In genomic region chr11:24502722-24503424, GRCm38 (mm10) we compare ENCODE assay signal across 28 mouse cellular contexts.
DNase-seq lines count a peak whose midpoint lies in the region; ATAC-seq lines count a peak whose summit lies in the region.
"Had no signal": no experiment of that assay in that cellular context is flagged by ENCODE, and none has a peak within 500 bp of the region (broad histone marks: within the 10 kb centered on the region; RNA-seq: fewer than 3 reads in every experiment).

No protein-coding gene starts in this region.

- no peak overlapping the region for H3K4me3 ChIP-seq in kidney, embryonic 14.5 days (ENCODE audit: low read length)
- H3K4me3 ChIP-seq in midbrain, embryonic 15.5 days: no peak overlapping the region
- no peak overlapping the region for H3K4me3 ChIP-seq in midbrain, embryonic 10.5 days
- H3K4me3 ChIP-seq: forebrain, embryonic 13.5 days; layer of hippocampus, adult 2 months; left cerebral cortex, adult 2 months; limb, embryonic 15.5 days; liver, embryonic 13.5 days; stomach, embryonic 15.5 days had no signal

- H3K27ac ChIP-seq in kidney, embryonic 14.5 days (ENCODE audit: low read depth, low read length): no peak overlapping the region
- no peak overlapping the region for H3K27ac ChIP-seq in midbrain, embryonic 15.5 days
- H3K27ac ChIP-seq in midbrain, embryonic 10.5 days (replicated peaks): no peak overlapping the region
- H3K27ac ChIP-seq: forebrain, embryonic 13.5 days; layer of hippocampus, adult 2 months; left cerebral cortex, adult 2 months; limb, embryonic 15.5 days; liver, embryonic 13.5 days; stomach, embryonic 15.5 days had no signal

- ATAC-seq in kidney, embryonic 14.5 days (ENCODE audit: low FRiP score, low TSS enrichment): peak; percentile 64; the same call in 1 of the 2 replicates
- ATAC-seq in midbrain, embryonic 15.5 days (replicated peaks): 0 out of 2 replicates have a peak, but pooled peaks have one; percentile 37
- ATAC-seq: forebrain, embryonic 13.5 days; lung, postnatal 0 days had no signal

- no peaks in the 10 kb centered on the region for H3K9me3 ChIP-seq in kidney, embryonic 14.5 days (ENCODE audit: control insufficient read depth, low read length)
- no peaks in the 10 kb centered on the region for H3K9me3 ChIP-seq in midbrain, embryonic 15.5 days
- H3K9me3 ChIP-seq in midbrain, embryonic 10.5 days (replicated peaks): no peaks in the 10 kb centered on the region
- H3K9me3 ChIP-seq: forebrain, embryonic 13.5 days; G1E; limb, embryonic 15.5 days; liver, embryonic 13.5 days; megakaryocyte, embryonic 14.5 days; stomach, embryonic 15.5 days had no signal

- no peak overlapping the region for H3K4me2 ChIP-seq in kidney, embryonic 14.5 days (replicated peaks; ENCODE audit: low read depth, low read length)
- H3K4me2 ChIP-seq in midbrain, embryonic 15.5 days: no peak overlapping the region
- H3K4me2 ChIP-seq: forebrain, embryonic 13.5 days; limb, embryonic 15.5 days; liver, embryonic 13.5 days; stomach, embryonic 15.5 days had no signal

- no peak overlapping the region for H3K9ac ChIP-seq in kidney, embryonic 14.5 days (ENCODE audit: low read depth, low read length)
- H3K9ac ChIP-seq in midbrain, embryonic 15.5 days: no peak overlapping the region
- H3K9ac ChIP-seq: forebrain, embryonic 13.5 days; limb, embryonic 15.5 days; liver, embryonic 13.5 days; stomach, embryonic 15.5 days had no signal

- WGBS in kidney, embryonic 14.5 days: 19% methylated on average over 11 of the region's 11 CpGs
- WGBS in midbrain, embryonic 15.5 days: 26% methylated on average over 11 of the region's 11 CpGs
- 39% methylated on average over 11 of the region's 11 CpGs for WGBS in midbrain, embryonic 10.5 days

- no peaks in the 10 kb centered on the region for H3K27me3 ChIP-seq in kidney, embryonic 14.5 days (ENCODE audit: control insufficient read depth, insufficient read depth, low read length)
- H3K27me3 ChIP-seq in midbrain, embryonic 15.5 days (replicated peaks): no peaks in the 10 kb centered on the region
- H3K27me3 ChIP-seq in midbrain, embryonic 10.5 days (ENCODE audit: low read depth, poor library complexity, severe bottlenecking): no peaks in the 10 kb centered on the region
- H3K27me3 ChIP-seq: forebrain, embryonic 13.5 days; limb, embryonic 15.5 days; liver, embryonic 13.5 days; megakaryocyte, embryonic 14.5 days; stomach, embryonic 15.5 days had no signal

- no peaks in the 10 kb centered on the region for H3K36me3 ChIP-seq in kidney, embryonic 14.5 days (ENCODE audit: control insufficient read depth, insufficient read depth, low read length)
- H3K36me3 ChIP-seq in midbrain, embryonic 15.5 days (replicated peaks): no peaks in the 10 kb centered on the region
- no peaks in the 10 kb centered on the region for H3K36me3 ChIP-seq in midbrain, embryonic 10.5 days
- H3K36me3 ChIP-seq: G1E; limb, embryonic 15.5 days; liver, embryonic 13.5 days; stomach, embryonic 15.5 days had no signal

- H3K4me1 ChIP-seq in kidney, embryonic 14.5 days (ENCODE audit: control insufficient read depth, insufficient read depth, low read length): no peaks in the 10 kb centered on the region
- H3K4me1 ChIP-seq in midbrain, embryonic 15.5 days: no peaks in the 10 kb centered on the region
- peaks cover 6% of the 10 kb centered on the region for H3K4me1 ChIP-seq in midbrain, embryonic 10.5 days
- H3K4me1 ChIP-seq: forebrain, embryonic 13.5 days; limb, embryonic 15.5 days; liver, embryonic 13.5 days; megakaryocyte, embryonic 14.5 days; stomach, embryonic 15.5 days had no signal

- peak; percentile 9 for DNase-seq in embryo, embryonic 10 days (ENCODE audit: low spot score)
- no peak for DNase-seq in embryo, embryonic 9.5 days (ENCODE audit: extremely low spot score)
- DNase-seq in kidney, postnatal 14 days: no peak
- no peak for DNase-seq in midbrain, embryonic 10.5 days (ENCODE audit: low spot score)
- peak; percentile 36 for DNase-seq in mesoderm, embryonic 11.5 days (ENCODE audit: low read depth, low spot score)
- no peak for DNase-seq in right cerebral cortex, adult 18-20 months
- DNase-seq: adrenal gland, postnatal 10 days; cerebellum, adult 11-12 months; cerebellum, adult 9-11 months; gastrocnemius, postnatal 10 days; heart, postnatal 14 days; kidney, adult 2 months; kidney, postnatal 36 days; liver, embryonic 13.5 days; lung, adult 18-20 months; lung, postnatal 4 days; right cerebral cortex, postnatal 25 days; thymus, postnatal 14 days had no signal

Comparison
In these comparisons a context has a peak if more than half of its experiments do, and no peak if none do; other contexts are left out.
1. DNase-seq: peak in embryo, embryonic 10 days (single experiment) and mesoderm, embryonic 11.5 days (single experiment); none in embryo, embryonic 9.5 days (single experiment), kidney, postnatal 14 days (single experiment), midbrain, embryonic 10.5 days (single experiment) and right cerebral cortex, adult 18-20 months (single experiment).